Mouse (Mus musculus) stomach, postnatal 0 days (tissue): ENCODE results near the gene Oit3. TPM values are rescaled to one million over a fixed set of nuclear protein-coding genes. Genes with fewer than 3 reads are reported as not detected.
A peak's percentile ranks its signal among the peaks of the same experiment; 100 is the strongest.

Source experiments
- ATAC-seq: fragments of 200-750 bp; cut with Nextera tagmentation; 2 replicates; pipeline ENCODE4 v1.8.0; 2017; ENCODE audit not compliant: low FRiP score, low TSS enrichment
- DNase-seq: peaks from one replicate; pipeline ENCODE4 v3.0.0-alpha.2; 2016; ENCODE audit warnings: low spot score
- H3K27ac ChIP-seq: fragments of 300-500 bp; sonication (generic); replicated peaks from 2 replicates; pipeline ENCODE4 v1.5.1; 2014; ENCODE audit warnings: mild to moderate bottlenecking, control low read depth
- H3K27me3 ChIP-seq: fragments of 300-500 bp; sonication (generic); 2 replicates; pipeline ENCODE4 v1.6.1; 2014; ENCODE audit warnings: low read length; ENCODE audit not compliant: control insufficient read depth, insufficient read depth
- H3K36me3 ChIP-seq: fragments of 300-500 bp; sonication (generic); 2 replicates; pipeline ENCODE4 v1.6.1; 2014; ENCODE audit warnings: low read length, mixed read lengths; ENCODE audit not compliant: control insufficient read depth, insufficient read depth
- H3K4me1 ChIP-seq: fragments of 300-500 bp; sonication (generic); replicated peaks from 2 replicates; pipeline ENCODE4 v1.6.1; 2014; ENCODE audit warnings: antibody characterized with exemption; ENCODE audit not compliant: control insufficient read depth, insufficient read depth
- H3K4me2 ChIP-seq: fragments of 300-500 bp; sonication (generic); replicated peaks from 2 replicates; pipeline ENCODE4 v1.6.1; 2014; ENCODE audit warnings: low read depth, mild to moderate bottlenecking, control low read depth, moderate library complexity
- H3K4me3 ChIP-seq: fragments of 300-500 bp; sonication (generic); 2 replicates; pipeline ENCODE4 v1.5.1; 2014; ENCODE audit warnings: low read depth, low read length, control low read depth
- H3K9ac ChIP-seq: fragments of 300-500 bp; sonication (generic); 2 replicates; pipeline ENCODE4 v1.6.1; 2014; ENCODE audit warnings: mild to moderate bottlenecking, low read length, control low read depth, mixed read lengths
- H3K9me3 ChIP-seq: fragments of 300-500 bp; sonication (generic); 2 replicates; pipeline ENCODE4 v1.6.1; 2016; ENCODE audit warnings: low read length; ENCODE audit not compliant: control insufficient read depth
- CTCF ChIP-seq: IDR thresholded peaks from 2 replicates; pipeline ENCODE4 v1.5.1; 2016; ENCODE audit warnings: antibody characterized with exemption, low read depth, mild to moderate bottlenecking, moderate library complexity
- EP300 ChIP-seq: optimal IDR thresholded peaks from 2 replicates; pipeline ENCODE3; 2016; ENCODE audit warnings: antibody characterized with exemption
- WGBS: fragments of 180-500 bp; shearing (Covaris S2); extraction: QIAGEN DNeasy Blood & Tissue Kit; methylation state at CpG from one replicate; pipeline ENCODE4 v1.1.7; 2014; 5-methylcytosine and 5-hydroxymethylcytosine counted together
- polyA plus RNA-seq: library from polyadenylated mRNA; unstranded; fragments of >200 nt; fragmentation: Nextera tagmentation; extraction: Ambion mirVana; gene quantifications from 2 replicates; pipeline ENCODE4 v1.2.1, GENCODE M21; 2015

The Oit3 gene
- polyA plus RNA-seq, 1 experiment from 2014 or later = 0.29 TPM

DNA sequence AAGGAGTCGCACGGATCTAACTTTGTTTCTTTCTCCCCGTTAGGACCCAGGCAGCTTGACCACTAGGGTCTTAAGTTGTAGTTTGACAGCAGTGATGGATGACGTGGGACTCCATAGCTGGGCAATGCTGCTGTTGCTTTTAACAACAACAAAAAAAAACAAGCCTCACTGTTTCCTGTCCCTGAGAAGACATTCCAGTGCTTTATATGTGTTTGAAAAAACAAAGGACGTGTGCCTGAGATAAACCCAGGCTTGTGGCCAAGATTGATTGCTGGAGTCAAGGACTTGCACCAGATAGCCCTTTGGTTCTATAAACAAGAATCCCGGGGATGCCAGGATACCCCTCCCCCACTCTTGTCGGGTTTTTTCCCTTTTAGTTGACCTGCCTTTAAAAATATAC lies 1.6 kb upstream of the Oit3 start:
- WGBS = 11% methylated on average over 7 of the region's 7 CpGs
- DNase-seq = no peak
- no peak for ATAC-seq
- Histone ChIP-seq H3K9me3 (no peaks in the 10 kb centered on the region), H3K27ac (no peak overlapping the region), H3K9ac (no peak overlapping the region), H3K4me1 (peaks cover 3% of the 10 kb centered on the region; the same call in 1 of the 2 replicates), H3K27me3 (no peaks in the 10 kb centered on the region), H3K36me3 (0 out of 2 replicates have a peak, but pooled peaks cover 3% of the 10 kb centered on the region), H3K4me3 (no peak overlapping the region), H3K4me2 (no peak overlapping the region)
- TF ChIP-seq EP300 (no peak), CTCF (no peak)

GRCm38 (mm10) chr10:59440177-59440576 lies 1.4 kb downstream of the Oit3 start:
- H3K4me2 ChIP-seq = no peak overlapping the region
- no peak for DNase-seq
- H3K27ac ChIP-seq = 0 out of 2 replicates have a peak overlapping the region, but pooled peaks have one; percentile 53

GRCm38 (mm10) chr10:59439508-59439931 lies 2.1 kb downstream of the Oit3 start:
- no peak overlapping the region for H3K4me2 ChIP-seq
- TF ChIP-seq CTCF (no peak), EP300 (no peak)
- WGBS = 32% methylated on average over 5 of the region's 5 CpGs
- ATAC-seq = no peak
- peak overlapping the region; percentile 53; the same call in 1 of the 2 replicates for H3K27ac ChIP-seq
- no peaks in the 10 kb centered on the region for H3K36me3 ChIP-seq
- DNase-seq = no peak
- no peak overlapping the region for H3K9ac ChIP-seq
- no peaks in the 10 kb centered on the region for H3K27me3 ChIP-seq
- no peaks in the 10 kb centered on the region for H3K9me3 ChIP-seq
- H3K4me3 ChIP-seq = no peak overlapping the region
- H3K4me1 ChIP-seq = peaks cover 3% of the 10 kb centered on the region; the same call in 1 of the 2 replicates

More at GRCm38 (mm10) chr10:59440177-59440576, 1.4 kb downstream of the Oit3 start:
- no peaks in the 10 kb centered on the region for H3K27me3 ChIP-seq
- WGBS = 43% methylated on average over 6 of the region's 6 CpGs
- TF ChIP-seq CTCF (no peak), EP300 (no peak)
- no peak overlapping the region for H3K4me3 ChIP-seq
- H3K9me3 ChIP-seq = no peaks in the 10 kb centered on the region
- no peak for ATAC-seq
- no peaks in the 10 kb centered on the region for H3K36me3 ChIP-seq
- peaks cover 3% of the 10 kb centered on the region; the same call in 1 of the 2 replicates for H3K4me1 ChIP-seq
- H3K9ac ChIP-seq = no peak overlapping the region

DNA sequence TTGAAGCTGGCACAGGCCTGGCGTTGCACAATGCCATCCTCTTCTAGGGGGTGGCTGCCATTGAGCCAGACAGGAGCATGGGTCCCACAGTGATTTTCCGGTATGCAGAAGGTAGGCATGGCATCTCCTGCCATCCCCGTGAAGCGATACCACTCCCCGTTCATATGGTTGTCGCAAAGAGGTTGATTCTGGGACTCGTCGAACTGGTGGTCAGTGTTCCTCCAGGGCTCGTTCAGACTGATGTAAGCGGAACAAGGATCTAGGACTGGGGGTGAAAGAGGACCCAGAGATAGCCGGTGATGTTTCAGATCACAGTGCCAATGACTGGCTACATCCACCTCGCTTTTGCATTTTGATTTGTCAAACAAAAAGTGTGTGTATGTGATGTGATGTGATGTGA lies 2.9 kb downstream of the Oit3 start:
- Histone ChIP-seq H3K4me1 (peaks cover 3% of the 10 kb centered on the region; the same call in 1 of the 2 replicates), H3K27me3 (no peaks in the 10 kb centered on the region), H3K27ac (no peak overlapping the region), H3K9ac (no peak overlapping the region), H3K36me3 (no peaks in the 10 kb centered on the region), H3K4me2 (no peak overlapping the region), H3K9me3 (no peaks in the 10 kb centered on the region), H3K4me3 (no peak overlapping the region)
- WGBS = 93% methylated on average over 12 of the region's 12 CpGs
- DNase-seq (no peak), ATAC-seq (no peak)
- TF ChIP-seq EP300 (no peak), CTCF (no peak)

GRCm38 (mm10) chr10:59435746-59436145 lies 5.8 kb downstream of the Oit3 start:
- Histone ChIP-seq H3K4me2 (no peak overlapping the region), H3K9ac (no peak overlapping the region), H3K36me3 (no peaks in the 10 kb centered on the region), H3K4me3 (no peak overlapping the region), H3K9me3 (no peaks in the 10 kb centered on the region), H3K4me1 (peaks cover 3% of the 10 kb centered on the region; the same call in 1 of the 2 replicates), H3K27ac (no peak overlapping the region), H3K27me3 (no peaks in the 10 kb centered on the region)
- ATAC-seq = no peak
- 93% methylated on average over 18 of the region's 18 CpGs for WGBS
- TF ChIP-seq CTCF = no peak
- TF ChIP-seq EP300 = no peak
- no peak for DNase-seq

GRCm38 (mm10) chr10:59430701-59431218 lies 10.8 kb downstream of the Oit3 start:
- 46% methylated on average over 6 of the region's 6 CpGs for WGBS
- no peak overlapping the region for H3K27ac ChIP-seq
- peak; percentile 45 for ATAC-seq
- no peak for TF ChIP-seq EP300
- TF ChIP-seq CTCF = no peak
- H3K9ac ChIP-seq = no peak overlapping the region
- no peaks in the 10 kb centered on the region for H3K4me1 ChIP-seq
- H3K27me3 ChIP-seq = no peaks in the 10 kb centered on the region
- no peaks in the 10 kb centered on the region for H3K36me3 ChIP-seq
- no peaks in the 10 kb centered on the region for H3K9me3 ChIP-seq
- no peak overlapping the region for H3K4me2 ChIP-seq
- DNase-seq = peak; percentile 21
- no peak overlapping the region for H3K4me3 ChIP-seq
